Mouse (Mus musculus): Measurements from ENCODE around the gene Camk2d.

- no peak for TF ChIP-seq CTCF (IDR thresholded peaks at IDR 0.05; ENCODE audit: extremely low read depth, insufficient read depth, insufficient read length, insufficient replicate concordance)
- TF ChIP-seq POLR2A (IDR thresholded peaks at IDR 0.05; ENCODE audit: low read depth, low read length): no peak
Measured at GRCm38 (mm10) chr3:126611624-126612023, 15.5 kb downstream of the Camk2d start.

All from spleen, adult 2 months (tissue).